Mouse (Mus musculus): Measurements from ENCODE around the gene Gzmn. TPM values are rescaled to one million over a fixed set of nuclear protein-coding genes. Genes with fewer than 3 reads are reported as not detected.
A peak's percentile ranks its signal among the peaks of the same experiment; 100 is the strongest.
"Not testable (repeated sequence)": the region's sequence is repeated elsewhere in the genome, so short reads cannot be mapped to it uniquely, and the experiment has no call there.

The Gzmn gene
- not detected for polyA plus RNA-seq (2017; shearing (Covaris generic))

GRCm38 (mm10) chr14:56174499-56174898 lies at the start of gene Gzmn:
Gzmn (minus strand) TSS chr14:56174599.
- no peak for ATAC-seq

GRCm38 (mm10) chr14:56211317-56211716 lies 36.9 kb upstream of the Gzmn start, which contains the start of gene Gzmf:
Gzmf (minus strand) TSS chr14:56211417.
- no peak for ATAC-seq

- ATAC-seq, result peak; percentile 72
These were observed 31.2 kb upstream of the Gzmn start for GRCm38 (mm10) chr14:56205613-56206012.

GRCm38 (mm10) chr14:56205021-56205420 lies 30.6 kb upstream of the Gzmn start:
- peak; percentile 76 for ATAC-seq

- no peak for ATAC-seq
These were observed 29.6 kb upstream of the Gzmn start for GRCm38 (mm10) chr14:56203975-56204374.

GRCm38 (mm10) chr14:56186946-56187345 lies 12.5 kb upstream of the Gzmn start:
- ATAC-seq, result no peak

GRCm38 (mm10) chr14:56186521-56186920 lies 12.1 kb upstream of the Gzmn start:
- no peak for ATAC-seq

GRCm38 (mm10) chr14:56177651-56178050 lies 3.3 kb upstream of the Gzmn start:
- ATAC-seq, result not testable (repeated sequence)

- ATAC-seq, result no peak
These were observed 1.0 kb downstream of the Gzmn start for GRCm38 (mm10) chr14:56173396-56173795.

- no peak for ATAC-seq
These were observed 1.7 kb downstream of the Gzmn start for GRCm38 (mm10) chr14:56172744-56173143.

- ATAC-seq, result no peak
These were observed 6.4 kb downstream of the Gzmn start for GRCm38 (mm10) chr14:56168009-56168408.

GRCm38 (mm10) chr14:56162109-56162508 lies 12.3 kb downstream of the Gzmn start:
- no peak for ATAC-seq

- ATAC-seq, result not testable (repeated sequence)
These were observed 14.9 kb downstream of the Gzmn start, which contains the start of gene Gzmg for GRCm38 (mm10) chr14:56159479-56159878. Gzmg (minus strand) TSS chr14:56159579.

- ATAC-seq, result no peak
These were observed 19.1 kb downstream of the Gzmn start for GRCm38 (mm10) chr14:56155340-56155739.

- ATAC-seq, result not testable (repeated sequence)
These were observed 40.7 kb downstream of the Gzmn start for GRCm38 (mm10) chr14:56133675-56134074.

- ATAC-seq, result not testable (repeated sequence)
These were observed 41.9 kb downstream of the Gzmn start, which contains the start of gene Gzmd for GRCm38 (mm10) chr14:56132508-56132907. Gzmd (minus strand) TSS chr14:56132608.

GRCm38 (mm10) chr14:56128341-56128740 lies 46.1 kb downstream of the Gzmn start:
- no peak for ATAC-seq

GRCm38 (mm10) chr14:56123516-56123915 lies 50.9 kb downstream of the Gzmn start:
- ATAC-seq, result no peak

GRCm38 (mm10) chr14:56120525-56120924 lies 53.9 kb downstream of the Gzmn start, which contains the start of gene Gzme:
Gzme (minus strand) TSS chr14:56120625.
- no peak for ATAC-seq

Other genes starting within 250 kb of the Gzmn start
- gene Cma1, start 229.9 kb downstream of the Gzmn start, polyA plus RNA-seq (2017; shearing (Covaris generic)), result not detected
- gene Cma2, start 223.6 kb downstream of the Gzmn start, polyA plus RNA-seq (2017; shearing (Covaris generic)), result not detected
- not detected for gene Mcpt1, start 156.6 kb downstream of the Gzmn start, polyA plus RNA-seq (2017; shearing (Covaris generic))
- not detected for gene Mcpt9, start 144.1 kb downstream of the Gzmn start, polyA plus RNA-seq (2017; shearing (Covaris generic))
- gene Mcpt2, start 132.6 kb downstream of the Gzmn start, polyA plus RNA-seq (2017; shearing (Covaris generic)), result not detected
- not detected for gene Mcpt4, start 112.3 kb downstream of the Gzmn start, polyA plus RNA-seq (2017; shearing (Covaris generic))
- gene Mcpt8, start 89.3 kb downstream of the Gzmn start, polyA plus RNA-seq (2017; shearing (Covaris generic)), result not detected
- not detected for gene Ctsg, start 72.0 kb downstream of the Gzmn start, polyA plus RNA-seq (2017; shearing (Covaris generic))
- gene Gzme, start 54.0 kb downstream of the Gzmn start, polyA plus RNA-seq (2017; shearing (Covaris generic)), result not detected
- not detected for gene Gzmd, start 42.0 kb downstream of the Gzmn start, polyA plus RNA-seq (2017; shearing (Covaris generic))
- gene Gzmg, start 15.0 kb downstream of the Gzmn start, polyA plus RNA-seq (2017; shearing (Covaris generic)), result not detected
- not detected for gene Gzmf, start 36.8 kb upstream of the Gzmn start, polyA plus RNA-seq (2017; shearing (Covaris generic))
- gene Gzmc, start 60.1 kb upstream of the Gzmn start, polyA plus RNA-seq (2017; shearing (Covaris generic)), result 1 to 10 TPM; 3.0 to 5.8 (median 4.6) TPM
- gene Gzmb, start 87.7 kb upstream of the Gzmn start, polyA plus RNA-seq (2017; shearing (Covaris generic)), result 100 to 1,000 TPM in 1 of 3 experiments, 10 to 100 TPM in 2; 13.5 to 296 (median 19.9) TPM
- not detected for gene Atp12a, start 190.5 kb upstream of the Gzmn start, polyA plus RNA-seq (2017; shearing (Covaris generic))
- gene Rnf17, start 228.0 kb upstream of the Gzmn start, polyA plus RNA-seq (2017; shearing (Covaris generic)), result 1 to 10 TPM in 1 of 3 experiments, under 1 TPM in 2; 0.45 to 2.5 (median 0.51) TPM

All from inflammation-experienced regulatory T-cells, adult 6 months (primary cell).